Mouse (Mus musculus) midbrain, embryonic 11.5 days (tissue): ENCODE measurements around the gene Gmds. TPM values are rescaled to one million over a fixed set of nuclear protein-coding genes. Genes with fewer than 3 reads are reported as not detected.
A peak's percentile ranks its signal among the peaks of the same experiment; 100 is the strongest.

ENCODE experiments used
- ATAC-seq: fragments of 200-750 bp; cut with Nextera tagmentation; 2 replicates; pipeline ENCODE4 v1.8.0; 2017; ENCODE audit warnings: moderate TSS enrichment, moderate library complexity; ENCODE audit not compliant: low FRiP score
- DNase-seq: peaks from one replicate; pipeline ENCODE4 v3.0.0; 2015; ENCODE audit warnings: low spot score; ENCODE audit errors: missing footprints
- H3K27ac ChIP-seq: fragments of 300-500 bp; sonication (generic); 2 replicates; pipeline ENCODE4 v1.5.1; 2014; ENCODE audit warnings: low read depth, low read length
- H3K27me3 ChIP-seq: fragments of 300-500 bp; sonication (generic); 2 replicates; pipeline ENCODE4 v1.6.1; 2014; ENCODE audit warnings: mild to moderate bottlenecking, low read length, moderate library complexity, mixed read lengths; ENCODE audit not compliant: control insufficient read depth, insufficient read depth
- H3K36me3 ChIP-seq: fragments of 300-500 bp; sonication (generic); 2 replicates; pipeline ENCODE4 v1.6.1; 2014; ENCODE audit warnings: mild to moderate bottlenecking, low read length, moderate library complexity, mixed read lengths; ENCODE audit not compliant: control insufficient read depth, insufficient read depth
- H3K4me1 ChIP-seq: fragments of 300-500 bp; sonication (generic); 2 replicates; pipeline ENCODE4 v1.6.1; 2014; ENCODE audit warnings: low read length; ENCODE audit not compliant: control insufficient read depth, insufficient read depth
- H3K4me2 ChIP-seq: fragments of 300-500 bp; sonication (generic); 2 replicates; pipeline ENCODE4 v1.6.1; 2014; ENCODE audit warnings: mild to moderate bottlenecking, moderate library complexity
- H3K4me3 ChIP-seq: fragments of 300-500 bp; sonication (generic); 2 replicates; pipeline ENCODE4 v1.5.1; 2014; ENCODE audit warnings: low read depth, low read length
- H3K9ac ChIP-seq: fragments of 300-500 bp; sonication (generic); 2 replicates; pipeline ENCODE4 v1.6.1; 2014; ENCODE audit warnings: low read length
- H3K9me3 ChIP-seq: fragments of 300-500 bp; sonication (generic); 2 replicates; pipeline ENCODE4 v1.6.1; 2016; ENCODE audit warnings: low read length; ENCODE audit not compliant: control insufficient read depth
- WGBS: fragments of 180-500 bp; shearing (Covaris S2); extraction: QIAGEN DNeasy Blood & Tissue Kit; methylation state at CpG from one replicate; pipeline ENCODE4 v1.1.7; 2014; 5-methylcytosine and 5-hydroxymethylcytosine counted together
- polyA plus RNA-seq: library from polyadenylated mRNA; unstranded; fragments of >200 nt; fragmentation: Nextera tagmentation; extraction: Ambion mirVana; gene quantifications from 2 replicates; pipeline ENCODE4 v1.2.1, GENCODE M21; 2014

Gmds gene
- polyA plus RNA-seq, 1 experiment from 2014 or later = 31.6 TPM

- 76% methylated on average over 9 of the region's 9 CpGs for WGBS
- no peaks in the 10 kb centered on the region for H3K4me1 ChIP-seq
- peak; percentile 37 for DNase-seq
Observed at GRCm38 (mm10) chr13:31830332-31830731, 508.2 kb downstream of the Gmds start.

GRCm38 (mm10) chr13:31828446-31828845 is 510.1 kb downstream of the Gmds start:
- Histone ChIP-seq H3K9me3 (no peaks in the 10 kb centered on the region), H3K4me3 (no peak overlapping the region), H3K4me1 (no peaks in the 10 kb centered on the region), H3K9ac (no peak overlapping the region), H3K27ac (no peak overlapping the region), H3K27me3 (no peaks in the 10 kb centered on the region), H3K4me2 (no peak overlapping the region), H3K36me3 (no peaks in the 10 kb centered on the region)
- no peak for ATAC-seq
- 89% methylated on average over 4 of the region's 4 CpGs for WGBS
- DNase-seq = peak; percentile 8

More at GRCm38 (mm10) chr13:31830332-31830731, 508.2 kb downstream of the Gmds start:
- Histone ChIP-seq H3K4me2 (no peak overlapping the region), H3K27me3 (no peaks in the 10 kb centered on the region), H3K27ac (no peak overlapping the region), H3K9ac (no peak overlapping the region), H3K9me3 (no peaks in the 10 kb centered on the region), H3K36me3 (no peaks in the 10 kb centered on the region), H3K4me3 (no peak overlapping the region)
- no peak for ATAC-seq

GRCm38 (mm10) chr13:31827820-31828332 is 510.7 kb downstream of the Gmds start:
- peak; percentile 69 for DNase-seq
- H3K36me3 ChIP-seq = no peaks in the 10 kb centered on the region
- no peaks in the 10 kb centered on the region for H3K27me3 ChIP-seq
- ATAC-seq = no peak
- no peak overlapping the region for H3K4me2 ChIP-seq
- H3K9me3 ChIP-seq = no peaks in the 10 kb centered on the region
- H3K9ac ChIP-seq = no peak overlapping the region
- 65% methylated on average over 3 of the region's 3 CpGs for WGBS
- no peaks in the 10 kb centered on the region for H3K4me1 ChIP-seq
- H3K4me3 ChIP-seq = no peak overlapping the region
- H3K27ac ChIP-seq = no peak overlapping the region

GRCm38 (mm10) chr13:31827160-31827559 is 511.4 kb downstream of the Gmds start:
- DNase-seq = peak; percentile 35
- Histone ChIP-seq H3K27ac (no peak overlapping the region), H3K4me2 (no peak overlapping the region), H3K27me3 (no peaks in the 10 kb centered on the region; the same call in 1 of the 2 replicates), H3K4me1 (no peaks in the 10 kb centered on the region), H3K9ac (no peak overlapping the region), H3K9me3 (no peaks in the 10 kb centered on the region), H3K36me3 (no peaks in the 10 kb centered on the region), H3K4me3 (no peak overlapping the region)
- ATAC-seq = no peak
- 85% methylated on average over 5 of the region's 5 CpGs for WGBS

GRCm38 (mm10) chr13:31825180-31825579 is 513.4 kb downstream of the Gmds start:
- no peak for ATAC-seq
- Histone ChIP-seq H3K27me3 (peaks cover 8% of the 10 kb centered on the region), H3K27ac (no peak overlapping the region), H3K4me3 (no peak overlapping the region), H3K9me3 (no peaks in the 10 kb centered on the region), H3K4me2 (no peak overlapping the region), H3K4me1 (peaks cover 3% of the 10 kb centered on the region; the same call in 1 of the 2 replicates), H3K9ac (no peak overlapping the region), H3K36me3 (no peaks in the 10 kb centered on the region)
- peak; percentile 75 for DNase-seq
- 92% methylated on average over 1 of the region's 1 CpGs for WGBS

- no peaks in the 10 kb centered on the region for H3K36me3 ChIP-seq
- H3K9me3 ChIP-seq = no peaks in the 10 kb centered on the region
- H3K27ac ChIP-seq = no peak overlapping the region
- peaks cover 3% of the 10 kb centered on the region; the same call in 1 of the 2 replicates for H3K4me1 ChIP-seq
- H3K9ac ChIP-seq = no peak overlapping the region
- no peak overlapping the region for H3K4me2 ChIP-seq
- DNase-seq (peak; percentile 73), ATAC-seq (no peak)
- H3K4me3 ChIP-seq = no peak overlapping the region
- H3K27me3 ChIP-seq = peaks cover 20% of the 10 kb centered on the region
- 19% methylated on average over 5 of the region's 5 CpGs for WGBS
Observed at GRCm38 (mm10) chr13:31823316-31823715, 515.2 kb downstream of the Gmds start.

- Histone ChIP-seq H3K36me3 (no peaks in the 10 kb centered on the region), H3K9me3 (no peaks in the 10 kb centered on the region), H3K4me1 (peaks cover 3% of the 10 kb centered on the region; the same call in 1 of the 2 replicates), H3K9ac (peak overlapping the region; percentile 30; the same call in 1 of the 2 replicates), H3K27me3 (peaks cover 33% of the 10 kb centered on the region), H3K4me3 (no peak overlapping the region), H3K4me2 (peak overlapping the region; percentile 43), H3K27ac (no peak overlapping the region)
- DNase-seq (no peak), ATAC-seq (no peak)
- 25% methylated on average over 6 of the region's 6 CpGs for WGBS
Observed at GRCm38 (mm10) chr13:31821050-31821449, 517.5 kb downstream of the Gmds start.

GRCm38 (mm10) chr13:31820587-31821017 is 517.9 kb downstream of the Gmds start:
- Histone ChIP-seq H3K4me2 (peak overlapping the region; percentile 43), H3K9ac (peak overlapping the region; percentile 30; the same call in 1 of the 2 replicates), H3K27ac (no peak overlapping the region), H3K27me3 (peaks cover 37% of the 10 kb centered on the region), H3K4me1 (peaks cover 3% of the 10 kb centered on the region; the same call in 1 of the 2 replicates), H3K36me3 (no peaks in the 10 kb centered on the region), H3K4me3 (peak overlapping the region; percentile 13; the same call in 1 of the 2 replicates), H3K9me3 (no peaks in the 10 kb centered on the region)
- DNase-seq (peak; percentile 95), ATAC-seq (peak; percentile 89)
- 2% methylated on average over 16 of the region's 16 CpGs for WGBS

GRCm38 (mm10) chr13:31819664-31820405 is 518.7 kb downstream of the Gmds start:
- Histone ChIP-seq H3K9ac (no peak overlapping the region), H3K27ac (no peak overlapping the region), H3K4me3 (no peak overlapping the region), H3K4me1 (peaks cover 3% of the 10 kb centered on the region; the same call in 1 of the 2 replicates), H3K9me3 (no peaks in the 10 kb centered on the region), H3K27me3 (peaks cover 45% of the 10 kb centered on the region), H3K4me2 (no peak overlapping the region), H3K36me3 (no peaks in the 10 kb centered on the region)
- DNase-seq (peak; percentile 87), ATAC-seq (no peak)
- WGBS = 31% methylated on average over 14 of the region's 14 CpGs
